Mouse (Mus musculus): ENCODE data around the gene Aqp9. TPM values are rescaled to one million over a fixed set of nuclear protein-coding genes. Genes with fewer than 3 reads are reported as not detected.

Aqp9 gene
- total RNA-seq, 2 experiments from 2014 or later = not detected

DNA sequence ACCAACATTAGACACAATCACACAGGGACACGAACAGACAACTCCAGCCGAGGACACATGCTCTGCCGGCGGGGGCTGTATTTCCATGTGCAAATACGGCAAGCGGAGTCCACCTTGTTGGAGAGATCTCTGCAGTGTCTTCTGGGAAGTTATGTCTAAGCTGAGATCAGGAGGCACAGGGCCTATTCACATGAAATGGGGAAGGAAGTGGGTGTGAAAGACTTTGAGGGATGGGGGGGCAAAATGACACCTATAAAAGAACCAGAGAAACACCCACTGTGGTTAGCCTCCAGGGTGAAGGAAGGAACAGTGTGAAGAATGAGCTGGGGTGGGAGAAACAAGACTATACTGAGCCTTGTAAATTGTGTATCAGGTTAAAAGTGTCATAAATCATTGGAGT, 3.4 kb downstream of the Aqp9 start:
- no peak for TF ChIP-seq CTCF (IDR thresholded peaks at IDR 0.05)

DNA sequence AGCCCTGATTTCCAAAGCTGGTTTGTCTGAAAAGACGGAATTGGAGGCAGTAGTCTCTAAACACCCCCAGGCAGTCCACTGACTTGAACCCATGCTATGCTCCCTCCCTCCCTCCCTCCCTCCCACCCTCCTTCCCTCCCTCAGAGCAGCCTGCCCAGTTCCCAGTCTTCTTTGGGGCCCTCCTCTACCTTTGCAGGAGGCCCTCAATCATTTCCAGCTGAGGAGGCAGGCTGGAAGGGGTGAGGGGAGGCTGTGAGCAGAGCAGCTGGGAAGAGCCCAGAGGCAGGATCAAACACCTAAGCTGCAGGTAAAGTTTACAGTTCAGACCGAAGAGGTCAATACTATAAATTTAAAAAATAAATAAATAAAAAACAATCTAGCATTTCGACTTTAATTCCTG, 4.1 kb downstream of the Aqp9 start:
- no peak for TF ChIP-seq CTCF (IDR thresholded peaks at IDR 0.05)
- Histone ChIP-seq H3K4me3 (no peak overlapping the region), H3K27ac (no peak overlapping the region)
- intact Hi-C loops (cut with DNase I) = no loop called here
- no peak for DNase-seq

More for the DNA sequence above, 3.4 kb downstream of the Aqp9 start:
- Histone ChIP-seq H3K27ac (no peak overlapping the region), H3K4me3 (no peak overlapping the region)
- DNase-seq = no peak
- intact Hi-C loops (cut with DNase I) = no loop called here

DNA sequence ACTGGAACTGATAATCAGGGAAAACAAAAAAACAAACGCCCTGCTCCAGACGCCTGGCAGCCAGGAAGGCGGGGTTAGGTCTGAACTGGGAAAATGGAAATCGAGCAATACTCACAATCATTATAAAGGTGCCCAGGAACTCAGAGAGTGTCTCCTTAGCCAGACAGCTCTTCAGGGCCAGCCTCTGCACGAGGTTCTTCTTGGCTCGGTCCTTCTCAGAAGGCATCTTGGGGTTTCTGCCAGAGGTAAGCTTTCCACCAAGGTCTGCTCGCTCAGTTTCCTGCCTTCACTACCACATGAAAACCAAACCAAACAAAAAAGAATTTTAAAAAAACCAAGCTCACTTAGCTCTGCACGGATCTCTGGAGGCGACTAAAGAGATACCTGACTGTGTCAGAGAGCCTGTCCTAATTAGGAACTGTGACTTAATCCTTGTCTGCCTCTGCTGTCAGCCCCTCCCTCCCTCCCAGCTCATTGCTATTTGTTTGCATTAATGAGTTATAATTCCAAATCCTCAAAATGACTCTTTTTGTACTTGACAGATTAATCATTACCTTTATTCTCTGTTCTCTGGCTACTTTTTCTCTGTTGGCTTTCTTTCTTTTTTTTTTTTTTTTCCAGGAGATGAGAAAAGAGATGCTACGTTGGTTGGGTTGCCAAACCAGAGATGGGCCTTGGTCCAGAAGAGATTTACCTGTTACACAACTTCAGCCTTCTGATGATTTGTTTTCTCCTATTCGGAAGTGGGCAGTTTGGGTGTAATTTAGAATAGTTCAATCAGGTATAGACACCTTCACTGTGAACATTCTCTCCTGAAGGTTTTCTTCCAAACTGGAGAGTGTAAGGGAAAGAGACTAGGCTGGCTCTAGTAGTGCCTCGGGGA, 5.4 kb downstream of the Aqp9 start:
- intact Hi-C loops (cut with DNase I) = no loop called here
- Histone ChIP-seq H3K4me3 (no peak overlapping the region), H3K27ac (no peak overlapping the region)
- DNase-seq = no peak
- TF ChIP-seq CTCF (IDR thresholded peaks at IDR 0.05) = no peak

DNA sequence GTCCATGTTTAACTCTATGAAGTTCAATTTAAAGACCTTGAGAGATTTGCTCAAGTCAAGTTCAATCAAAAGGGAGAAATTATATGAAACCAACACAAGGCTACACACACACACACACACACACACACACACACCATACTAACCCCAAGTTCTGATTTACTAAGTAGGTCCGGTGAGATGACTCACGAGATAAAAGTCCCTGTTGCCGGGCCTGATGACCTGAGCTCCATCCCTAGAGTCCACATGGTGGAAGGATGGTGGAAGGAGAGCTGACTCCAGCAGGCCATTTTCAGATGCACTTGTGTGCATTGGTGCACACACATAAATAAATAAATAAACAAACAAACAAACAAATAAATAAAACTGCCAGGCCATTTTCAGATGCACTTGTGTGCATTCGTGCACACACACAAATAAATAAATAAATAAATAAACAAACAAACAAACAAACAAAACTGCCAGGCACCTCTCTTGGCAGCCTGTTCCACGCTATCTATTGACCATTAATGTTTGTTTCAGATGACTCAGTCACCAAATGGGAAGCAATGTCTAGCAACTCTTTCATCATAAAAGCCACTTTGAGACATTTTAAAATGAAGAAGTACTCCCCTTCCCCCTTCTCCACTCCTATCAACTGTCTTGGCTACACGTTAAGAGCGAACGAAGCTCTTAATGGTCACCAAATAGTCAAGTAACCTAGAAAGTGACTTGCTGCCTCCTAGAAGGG, 6.2 kb downstream of the Aqp9 start:
- intact Hi-C loops (cut with DNase I) = no loop called here
- DNase-seq = no peak
- no peak for TF ChIP-seq CTCF (IDR thresholded peaks at IDR 0.05)
- H3K27ac ChIP-seq = no peak overlapping the region
- H3K4me3 ChIP-seq = no peak overlapping the region

DNA sequence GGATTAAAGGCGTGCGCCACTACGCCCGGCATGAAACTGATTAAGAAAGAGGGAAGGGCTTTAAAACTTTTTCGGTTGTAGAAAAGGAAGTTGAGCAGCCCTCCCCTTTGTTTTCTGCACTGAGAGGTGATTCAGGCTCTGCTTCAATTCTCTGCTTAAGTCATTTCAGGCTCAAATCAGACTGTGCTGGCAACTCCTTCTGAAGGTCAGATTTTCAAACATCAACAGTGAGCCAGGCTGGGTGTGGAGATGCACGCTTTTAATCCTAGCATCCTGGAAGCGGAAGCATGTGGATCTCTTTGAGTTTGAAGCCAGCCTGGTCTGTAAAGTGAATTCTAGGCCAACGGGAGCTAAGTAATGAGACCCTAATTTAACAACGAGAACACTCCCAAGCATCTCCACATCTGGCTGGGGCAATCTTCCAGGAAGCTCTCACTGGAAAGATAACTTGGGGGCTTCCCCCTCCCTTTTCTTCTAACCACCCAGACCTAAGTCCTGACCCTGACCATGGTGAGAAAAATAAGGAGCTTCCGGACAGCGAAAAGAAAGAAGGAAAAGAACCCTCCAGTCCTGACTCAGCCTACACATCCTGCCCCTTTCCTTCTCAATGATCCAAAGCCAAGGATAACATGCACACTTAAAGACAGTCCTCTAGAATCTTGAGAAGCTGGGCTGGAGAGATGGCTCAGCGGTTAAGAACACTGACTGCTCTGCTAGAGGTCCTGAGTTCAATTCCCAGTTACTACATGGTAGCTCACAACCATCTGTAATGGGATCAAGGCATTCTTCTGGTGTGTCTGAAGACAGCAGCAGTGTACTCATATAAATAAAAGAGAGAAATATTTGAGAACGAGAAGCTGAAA, 7.4 kb downstream of the Aqp9 start:
- Histone ChIP-seq H3K27ac (no peak overlapping the region), H3K4me3 (no peak overlapping the region)
- no peak for DNase-seq
- intact Hi-C loops (cut with DNase I) = no loop called here
- no peak for TF ChIP-seq CTCF (IDR thresholded peaks at IDR 0.05)

DNA sequence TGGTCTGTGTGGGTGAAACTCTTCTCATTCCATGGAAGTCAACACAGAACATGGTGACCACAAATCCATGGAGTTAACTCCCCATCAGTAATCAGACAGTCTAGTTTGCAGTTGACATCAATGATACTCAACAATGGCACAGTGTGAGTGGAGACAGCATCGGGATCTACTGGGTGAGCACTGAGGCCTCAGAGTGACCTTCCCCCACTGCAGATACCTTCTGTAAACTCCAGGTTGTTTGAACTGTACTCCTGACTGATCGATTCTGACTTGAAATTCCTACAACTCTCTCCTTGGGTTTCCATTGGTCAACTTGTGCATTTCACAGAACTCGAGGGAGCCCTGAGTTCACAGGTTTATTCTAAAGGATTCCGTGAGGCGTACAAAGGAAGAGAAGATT, 8.8 kb downstream of the Aqp9 start:
- intact Hi-C loops (cut with DNase I) = loop anchor here (1.0 kb wide), 1 partner anchor 30 kb away; no protein-coding TSS in a partner anchor
- no peak for TF ChIP-seq CTCF (IDR thresholded peaks at IDR 0.05)
- no peak for DNase-seq
- Histone ChIP-seq H3K27ac (no peak overlapping the region), H3K4me3 (no peak overlapping the region)

DNA sequence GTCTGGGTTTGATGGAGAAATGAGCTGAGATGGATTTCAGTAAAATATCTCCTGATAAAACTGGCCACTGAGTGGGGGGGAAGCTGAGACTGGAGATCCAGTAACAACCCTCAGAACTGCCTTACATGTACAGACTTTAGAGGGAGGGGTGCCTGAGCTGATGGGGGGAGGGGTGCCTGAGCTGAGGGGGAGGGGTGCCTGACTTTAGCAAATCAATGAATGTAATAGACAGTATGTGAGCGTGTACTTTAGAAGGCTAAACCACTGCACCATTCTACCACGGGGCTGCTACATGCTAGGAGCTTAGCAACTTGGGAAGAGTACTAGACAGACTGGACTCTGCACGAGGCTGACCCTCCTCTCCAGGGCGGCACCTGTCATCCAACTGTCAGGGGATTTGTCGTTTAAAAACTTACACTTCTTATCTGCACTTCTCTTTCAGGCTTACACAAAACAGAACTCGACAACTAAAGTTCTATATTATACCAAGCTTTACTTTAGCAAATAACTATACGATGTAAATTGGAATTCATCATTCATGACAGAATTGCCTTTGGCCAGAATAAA, 9.3 kb downstream of the Aqp9 start:
- intact Hi-C loops (cut with DNase I) = loop anchor here (1.0 kb wide), 1 partner anchor 30 kb away; no protein-coding TSS in a partner anchor
- H3K27ac ChIP-seq = no peak overlapping the region
- no peak for TF ChIP-seq CTCF (IDR thresholded peaks at IDR 0.05)
- no peak for DNase-seq
- no peak overlapping the region for H3K4me3 ChIP-seq

DNA sequence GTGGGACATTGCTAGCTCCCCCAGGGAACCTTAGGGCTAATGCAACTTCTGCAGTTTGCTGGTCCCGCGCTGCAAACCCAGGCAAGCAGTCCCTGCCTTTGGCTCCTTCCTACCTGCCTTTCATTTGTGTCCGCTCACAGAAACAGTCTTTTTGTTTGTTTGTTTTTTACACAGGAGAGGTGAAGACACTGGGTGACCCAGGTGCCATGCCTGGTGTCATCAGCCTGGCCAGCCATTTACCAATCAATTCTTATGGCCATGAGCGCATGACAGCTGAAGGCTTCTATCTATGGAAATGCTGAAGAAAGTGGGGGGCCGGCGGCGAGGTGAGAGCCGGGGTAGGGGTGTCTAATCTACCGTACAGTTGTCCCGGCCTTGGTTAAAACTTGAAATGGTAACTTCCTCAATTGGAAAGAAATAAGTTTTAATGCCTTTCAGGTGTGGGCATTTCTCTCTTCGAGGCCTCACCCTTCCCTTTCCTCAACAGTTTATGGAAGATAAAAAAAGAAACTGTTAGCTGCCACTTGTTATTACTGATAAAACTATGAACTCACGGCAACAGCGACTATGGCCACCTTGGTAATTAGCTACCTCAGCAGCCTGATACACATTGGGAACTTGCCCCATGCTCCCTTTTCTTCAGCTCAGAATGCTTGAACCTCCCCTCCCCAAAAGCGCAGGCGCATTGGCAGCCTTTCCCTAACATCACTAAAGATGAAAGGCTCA, 10.4 kb downstream of the Aqp9 start:
- H3K4me3 ChIP-seq = no peak overlapping the region
- DNase-seq = no peak
- H3K27ac ChIP-seq = no peak overlapping the region
- intact Hi-C loops (cut with DNase I) = no loop called here
- TF ChIP-seq CTCF (IDR thresholded peaks at IDR 0.05) = no peak

DNA sequence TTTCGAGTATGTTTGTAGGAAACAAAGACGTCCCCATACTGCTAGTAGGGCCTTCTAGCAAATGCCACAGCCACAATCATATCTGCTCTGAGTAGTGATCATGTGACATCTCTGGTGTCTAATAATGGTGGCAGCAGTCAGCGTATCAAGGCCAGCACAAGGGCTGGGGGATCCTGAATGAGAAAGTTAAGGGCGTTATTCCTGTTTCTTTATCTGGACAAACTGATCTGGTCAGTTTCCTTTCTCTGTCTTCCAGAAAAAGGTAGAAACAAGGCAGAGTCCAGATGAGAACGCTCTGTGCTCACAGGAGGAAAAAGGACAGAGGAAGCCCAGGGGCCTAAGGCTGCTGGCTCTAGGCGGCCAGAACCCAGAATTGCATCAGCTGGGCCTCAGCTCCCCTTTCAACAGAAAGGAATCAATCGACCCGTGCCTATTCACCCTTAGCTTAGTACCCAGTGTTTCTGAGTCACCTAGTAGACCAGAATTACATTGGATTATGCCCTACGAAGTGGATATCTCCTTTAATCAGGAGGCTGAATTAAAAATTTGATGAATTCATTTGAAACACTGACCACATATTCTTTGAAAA, 11.9 kb downstream of the Aqp9 start:
- Histone ChIP-seq H3K27ac (no peak overlapping the region), H3K4me3 (no peak overlapping the region)
- TF ChIP-seq CTCF (IDR thresholded peaks at IDR 0.05) = no peak
- no peak for DNase-seq
- intact Hi-C loops (cut with DNase I) = no loop called here

DNA sequence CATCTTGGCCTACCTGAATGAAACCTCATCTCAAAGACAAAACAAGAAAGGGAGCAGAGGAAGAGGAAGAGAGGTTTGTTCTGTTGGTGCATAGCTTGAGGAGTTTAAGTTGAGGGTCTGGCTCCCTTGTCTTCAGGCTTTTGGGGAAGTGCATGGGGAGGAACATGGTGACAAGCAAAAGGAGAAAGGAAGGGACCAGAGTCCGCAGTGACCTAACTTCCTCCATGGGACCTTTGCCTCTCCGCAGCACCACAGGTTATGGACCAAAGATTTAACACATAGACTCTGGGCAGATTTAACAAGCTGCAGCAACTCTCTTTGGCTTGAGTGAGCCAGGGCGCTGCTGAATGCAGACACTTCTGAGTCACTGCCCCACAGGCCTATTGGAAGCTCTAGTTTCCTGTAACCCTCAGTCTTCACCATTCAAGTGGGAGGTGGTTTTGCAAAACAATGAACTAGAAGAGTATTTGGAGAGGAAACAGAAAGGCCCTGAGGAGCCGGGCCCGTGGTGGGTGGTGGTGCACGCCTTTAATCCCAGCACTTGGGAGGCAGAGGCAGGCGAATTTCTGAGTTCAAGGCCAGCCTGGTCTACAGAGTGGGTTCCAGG, 13.0 kb downstream of the Aqp9 start:
- Histone ChIP-seq H3K4me3 (no peak overlapping the region), H3K27ac (no peak overlapping the region)
- DNase-seq = no peak
- intact Hi-C loops (cut with DNase I) = no loop called here
- no peak for TF ChIP-seq CTCF (IDR thresholded peaks at IDR 0.05)

DNA sequence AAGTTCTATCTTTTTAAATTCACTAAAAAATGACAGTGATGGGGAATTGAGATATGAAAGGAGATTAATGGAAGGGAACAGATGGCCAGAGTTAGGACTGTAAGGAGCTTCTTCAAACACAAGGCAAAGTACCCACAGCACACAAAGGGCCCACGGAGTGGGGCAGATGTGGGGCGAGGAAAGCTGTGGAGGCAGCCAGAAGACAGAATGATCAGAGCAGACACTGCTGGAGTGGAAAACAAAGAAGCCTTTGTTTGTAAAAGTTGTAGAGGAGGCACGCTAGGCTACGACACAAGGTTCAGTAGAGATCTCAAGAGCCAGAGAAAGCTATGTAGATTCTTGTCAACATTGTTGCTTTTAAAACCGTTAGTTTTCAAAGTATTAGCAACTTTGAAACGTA, 17.1 kb downstream of the Aqp9 start:
- intact Hi-C loops (cut with DNase I) = no loop called here
- Histone ChIP-seq H3K4me3 (no peak overlapping the region), H3K27ac (no peak overlapping the region)
- no peak for TF ChIP-seq CTCF (IDR thresholded peaks at IDR 0.05)
- DNase-seq = no peak
